ENCODE assay signal across 13 mouse cellular contexts in the genomic region with DNA sequence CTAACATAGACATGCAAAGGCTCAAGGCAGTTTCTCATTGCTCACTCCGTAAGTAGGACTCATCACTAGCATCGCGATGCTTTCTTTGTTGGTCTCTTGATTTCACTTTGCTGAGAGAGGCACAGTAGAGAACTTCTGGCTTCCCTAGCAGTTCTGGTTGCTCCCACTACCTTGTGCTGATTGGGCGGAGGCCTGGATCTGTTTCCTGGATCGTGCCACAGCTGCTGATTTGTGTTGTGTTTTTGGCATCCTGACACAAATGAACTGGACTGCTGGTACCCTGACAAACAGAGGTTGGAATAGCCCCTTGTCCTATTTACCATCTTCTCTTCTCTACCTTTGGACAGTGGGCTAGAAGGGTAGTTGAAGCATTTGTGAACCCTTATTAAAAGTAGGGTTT.
DNase-seq lines count a peak whose midpoint lies in the region; ATAC-seq lines count a peak whose summit lies in the region.
"Had no signal": no experiment of that assay in that cellular context is flagged by ENCODE, and none has a peak within 500 bp of the region (broad histone marks: within the 10 kb centered on the region; RNA-seq: fewer than 3 reads in every experiment).

No protein-coding gene starts in this region.

- peak overlapping the region; percentile 17; the same call in 1 of the 2 replicates for H3K27ac ChIP-seq in embryonic facial prominence, embryonic 12.5 days
- no peak overlapping the region for H3K27ac ChIP-seq in embryonic facial prominence, embryonic 10.5 days (replicated peaks)
- H3K27ac ChIP-seq: liver, embryonic 13.5 days had no signal

- H3K9ac ChIP-seq in embryonic facial prominence, embryonic 12.5 days = no peak overlapping the region
- H3K9ac ChIP-seq: liver, embryonic 13.5 days had no signal

- no peak for DNase-seq in embryonic facial prominence, embryonic 10.5 days (ENCODE audit: low spot score)
- peak; percentile 54 for DNase-seq in retina, postnatal 1 day
- no peak for DNase-seq in retina, embryonic 14.5 days (ENCODE audit: low spot score)
- DNase-seq in kidney, postnatal 10 days = peak; percentile 48
- peak; percentile 32 for DNase-seq in lung, postnatal 25 days (ENCODE audit: low spot score)
- no peak for DNase-seq in urinary bladder, adult 18-20 months (ENCODE audit: low spot score in 2 of 2)
- no peak for DNase-seq in cerebellum, adult 9-10 months
- DNase-seq: cerebellum, adult 18-20 months; liver, embryonic 13.5 days; right cerebral cortex, postnatal 14 days; thymus, adult 18-20 months had no signal

- no peak for ATAC-seq in embryonic facial prominence, embryonic 12.5 days (ENCODE audit: insufficient number of reproducible peaks, insufficient read depth, low FRiP score, low TSS enrichment)
- ATAC-seq: inflammation-experienced regulatory T-cells, adult 6 months had no signal

- no peak overlapping the region for H3K4me2 ChIP-seq in embryonic facial prominence, embryonic 12.5 days (replicated peaks)
- H3K4me2 ChIP-seq: liver, embryonic 13.5 days had no signal

- H3K9me3 ChIP-seq in embryonic facial prominence, embryonic 12.5 days = no peaks in the 10 kb centered on the region
- H3K9me3 ChIP-seq in embryonic facial prominence, embryonic 10.5 days = no peaks in the 10 kb centered on the region
- H3K9me3 ChIP-seq: liver, embryonic 13.5 days had no signal

- WGBS in embryonic facial prominence, embryonic 12.5 days = 81% methylated on average over 5 of the region's 5 CpGs
- WGBS in embryonic facial prominence, embryonic 10.5 days = 79% methylated on average over 5 of the region's 5 CpGs

- peaks cover 17% of the 10 kb centered on the region for H3K4me1 ChIP-seq in embryonic facial prominence, embryonic 12.5 days
- H3K4me1 ChIP-seq in embryonic facial prominence, embryonic 10.5 days = peaks cover 25% of the 10 kb centered on the region
- H3K4me1 ChIP-seq: liver, embryonic 13.5 days had no signal

- no peaks in the 10 kb centered on the region for H3K27me3 ChIP-seq in embryonic facial prominence, embryonic 12.5 days
- no peaks in the 10 kb centered on the region for H3K27me3 ChIP-seq in embryonic facial prominence, embryonic 10.5 days (replicated peaks; ENCODE audit: low read depth, poor library complexity, severe bottlenecking)
- H3K27me3 ChIP-seq: liver, embryonic 13.5 days had no signal

- no peaks in the 10 kb centered on the region for H3K36me3 ChIP-seq in embryonic facial prominence, embryonic 12.5 days
- no peaks in the 10 kb centered on the region for H3K36me3 ChIP-seq in embryonic facial prominence, embryonic 10.5 days (replicated peaks)
- H3K36me3 ChIP-seq: liver, embryonic 13.5 days had no signal

- no peak overlapping the region for H3K4me3 ChIP-seq in embryonic facial prominence, embryonic 12.5 days
- no peak overlapping the region for H3K4me3 ChIP-seq in embryonic facial prominence, embryonic 10.5 days
- H3K4me3 ChIP-seq: liver, embryonic 13.5 days had no signal

Comparison
In these comparisons a context has a peak if more than half of its experiments do, and no peak if none do; other contexts are left out.
1. DNase-seq: peak in retina, postnatal 1 day (single experiment), kidney, postnatal 10 days (single experiment) and lung, postnatal 25 days (single experiment); none in embryonic facial prominence, embryonic 10.5 days (single experiment), retina, embryonic 14.5 days (single experiment), urinary bladder, adult 18-20 months (0 of 2) and cerebellum, adult 9-10 months (single experiment).